Mouse (Mus musculus) mature B cell (primary cell): ENCODE results near the gene Gpsm1.

Experiments
- in situ Hi-C: fragments of 300-500 bp; cut with MboI; formaldehyde crosslinking; loops from 2 replicates; pipeline ENCODE4 v1.14.3; 2019

Gpsm1 gene

GRCm38 (mm10) chr2:26341510-26341981 lies 26.2 kb downstream of the Gpsm1 start:
- in situ Hi-C loops = no loop called here

GRCm38 (mm10) chr2:26342044-26342443 lies 26.7 kb downstream of the Gpsm1 start:
- in situ Hi-C loops = no loop called here

DNA sequence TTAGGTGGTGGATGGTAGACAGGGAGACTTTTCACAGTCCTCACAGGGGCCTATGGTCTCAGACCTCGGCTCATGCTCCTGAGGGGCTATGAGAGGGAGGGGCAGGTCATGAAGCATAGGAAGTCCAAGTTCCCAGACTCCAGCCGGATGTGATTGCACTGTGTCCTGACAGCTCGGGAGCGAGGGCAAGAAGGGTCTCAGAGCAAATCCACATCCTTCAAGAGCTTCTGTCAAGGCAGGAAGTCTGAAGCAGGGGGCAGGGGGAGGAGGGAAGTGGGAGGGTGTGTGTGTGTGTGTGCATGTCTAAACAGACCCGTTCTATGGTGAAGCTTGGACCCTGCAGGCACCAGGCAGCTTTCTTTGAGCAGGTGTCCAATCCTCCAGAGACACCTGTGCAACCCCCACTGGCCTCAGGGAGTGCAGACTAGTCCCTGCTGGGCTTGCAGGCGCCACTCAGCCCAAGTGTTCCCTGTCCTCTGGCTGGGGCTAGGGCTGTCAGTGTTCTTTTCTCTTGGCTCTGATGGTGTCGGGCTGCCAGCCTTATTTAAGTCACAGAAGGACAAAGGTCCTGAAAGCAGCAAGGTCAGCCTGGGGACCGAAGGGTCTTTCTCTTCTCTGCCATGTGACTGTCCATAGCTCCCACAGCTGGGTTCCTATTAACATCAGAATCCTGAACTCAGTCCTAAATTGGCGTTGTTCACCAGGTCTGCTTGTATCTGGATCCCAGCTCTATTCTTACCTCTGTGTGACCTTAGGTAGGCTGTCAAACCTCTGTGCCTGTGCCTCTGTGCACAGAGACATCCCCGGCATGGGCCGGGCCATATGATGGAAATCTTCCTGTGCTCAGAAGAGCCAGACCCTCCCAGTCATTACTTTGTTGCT lies 27.5 kb downstream of the Gpsm1 start:
- in situ Hi-C loops = no loop called here

DNA sequence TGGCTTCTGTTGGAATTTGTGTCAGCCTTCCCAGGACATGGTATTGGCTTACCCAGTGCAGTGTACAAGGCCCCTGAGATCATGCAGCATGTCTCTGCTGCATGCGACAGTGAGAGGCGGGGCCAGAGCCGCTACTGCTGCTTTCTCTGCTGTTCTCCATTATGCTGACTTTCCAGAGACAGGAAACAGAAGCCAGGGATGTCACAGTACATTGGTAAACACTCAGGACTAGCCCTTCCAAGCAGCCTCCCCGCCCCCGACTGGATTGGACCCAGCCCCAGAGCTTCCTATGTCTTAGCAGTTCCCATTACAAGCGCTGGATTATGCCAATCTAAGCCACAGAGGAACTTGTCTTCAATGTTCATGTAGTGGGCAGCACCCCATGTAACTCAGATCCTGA lies 32.9 kb downstream of the Gpsm1 start:
- in situ Hi-C loops = no loop called here

DNA sequence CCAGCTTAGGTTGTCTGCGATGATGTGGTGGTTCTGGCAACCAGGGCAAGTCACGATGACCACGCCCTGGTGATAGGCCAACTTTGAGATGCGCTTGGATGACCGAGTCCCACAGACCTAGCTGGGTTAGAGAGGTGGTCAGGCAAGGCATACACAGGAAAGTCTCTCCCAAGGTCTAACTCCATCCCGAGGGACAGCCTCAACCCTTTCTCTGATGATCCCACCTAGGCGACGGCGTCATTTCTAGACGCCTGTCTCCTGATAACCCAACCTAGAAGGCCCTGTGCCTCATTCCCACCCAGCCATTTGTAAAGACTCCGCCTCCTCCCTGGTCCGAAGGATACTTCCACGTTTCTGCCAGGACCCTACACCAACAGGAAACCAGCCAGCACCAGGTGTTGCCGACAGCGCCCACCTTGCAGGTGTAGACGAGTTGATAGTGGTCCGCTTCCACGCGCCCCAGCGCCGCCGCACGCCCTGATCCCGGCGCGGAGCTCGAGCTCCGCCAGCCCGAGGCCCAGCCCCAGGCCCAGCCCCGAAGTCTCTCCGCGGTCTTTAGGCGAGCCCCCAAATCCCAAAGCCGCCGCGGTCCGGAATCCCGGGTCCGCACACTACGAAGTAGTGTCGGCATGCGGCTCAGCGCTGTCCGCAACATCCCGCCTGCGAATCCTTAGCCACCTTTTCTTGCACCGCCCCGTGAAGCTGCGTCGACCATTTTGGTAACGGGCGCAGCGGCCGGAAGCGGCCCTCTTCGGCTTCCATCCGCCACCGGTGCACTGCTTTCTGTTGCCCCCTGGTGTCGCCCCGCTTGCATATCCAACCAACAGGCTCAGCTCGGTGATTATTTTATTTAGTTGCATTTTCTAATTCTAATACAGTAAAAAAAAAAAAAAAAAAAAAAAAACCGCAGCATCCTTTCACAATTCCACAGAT lies 36.3 kb downstream of the Gpsm1 start, which contains the start of gene Dnlz:
TSS of gene Dnlz (minus strand) at position 753 of the 933 bp plus-strand sequence.
- in situ Hi-C loops = no loop called here

DNA sequence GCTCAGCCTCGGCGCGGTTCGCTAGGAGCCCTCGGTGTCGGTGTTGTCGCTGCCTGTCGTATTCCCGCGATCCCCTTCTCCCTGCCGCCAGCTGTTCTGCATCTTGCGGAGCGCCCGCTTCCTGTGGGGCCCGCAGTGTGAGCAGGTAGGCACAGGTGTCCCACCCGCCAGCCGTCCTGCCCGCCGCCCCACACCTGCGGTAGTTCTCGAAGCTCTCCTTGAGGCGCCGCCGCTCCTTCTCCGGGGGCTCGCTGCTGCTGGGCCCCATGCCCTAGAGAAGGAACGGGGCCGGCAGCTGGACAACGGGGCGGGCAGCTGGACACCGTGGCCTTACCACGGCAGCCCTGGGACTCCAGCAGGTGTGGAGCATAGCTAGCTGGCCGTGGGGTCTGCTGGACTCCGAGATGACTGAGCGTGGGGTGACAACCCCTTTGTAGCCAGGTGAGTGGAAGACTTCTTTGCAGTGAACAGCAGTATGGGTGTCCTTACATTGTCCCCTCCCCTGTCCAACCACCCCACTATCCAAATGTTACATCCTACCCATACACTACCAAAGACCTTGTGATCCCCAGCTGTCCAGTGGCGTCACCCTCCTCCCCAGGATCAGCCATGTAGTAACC lies 37.1 kb downstream of the Gpsm1 start:
- in situ Hi-C loops = no loop called here

DNA sequence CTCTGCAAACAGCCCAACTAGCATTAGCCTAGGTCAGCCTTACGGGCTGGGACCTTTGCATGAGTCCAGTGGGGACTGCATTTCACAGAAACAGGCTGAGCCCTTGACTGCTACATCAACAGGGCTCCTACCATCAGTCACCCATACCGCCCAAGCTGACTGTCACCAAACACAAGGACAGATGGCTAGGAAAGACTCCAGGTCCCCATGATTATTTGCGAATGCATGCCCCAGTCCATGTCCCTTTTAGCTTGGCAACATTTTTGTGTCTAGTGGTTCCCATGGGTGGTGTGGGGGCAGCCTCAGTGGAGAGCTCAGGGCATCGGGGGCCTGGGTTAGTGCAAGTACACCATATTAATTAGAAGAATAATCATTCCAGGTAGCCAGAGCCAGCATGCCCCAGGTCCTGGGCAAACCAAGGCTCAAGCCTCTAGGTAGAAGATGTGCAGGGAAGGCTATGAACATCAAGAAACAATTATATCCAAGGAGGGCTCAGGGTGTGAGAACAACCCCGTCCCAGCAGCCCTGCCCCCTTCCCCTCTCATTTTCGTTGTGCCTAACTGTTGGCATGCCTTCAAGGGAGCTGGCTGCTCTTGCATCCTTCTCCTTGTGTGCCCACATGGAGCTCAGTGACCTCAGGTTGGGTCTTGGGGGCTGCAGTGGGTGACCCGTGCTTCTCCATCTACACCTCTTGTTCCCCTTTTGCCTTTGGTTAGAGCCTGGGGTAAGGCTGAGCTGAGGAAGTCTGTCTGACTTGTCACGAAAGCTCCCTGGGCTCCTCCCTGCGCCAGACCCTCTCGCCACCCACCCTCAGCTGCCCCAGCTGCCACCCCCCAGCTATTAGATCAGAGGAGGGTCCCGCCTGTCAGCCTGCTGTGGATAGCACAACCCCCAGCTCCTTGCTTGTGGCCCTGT lies 38.0 kb downstream of the Gpsm1 start:
- in situ Hi-C loops = no loop called here

DNA sequence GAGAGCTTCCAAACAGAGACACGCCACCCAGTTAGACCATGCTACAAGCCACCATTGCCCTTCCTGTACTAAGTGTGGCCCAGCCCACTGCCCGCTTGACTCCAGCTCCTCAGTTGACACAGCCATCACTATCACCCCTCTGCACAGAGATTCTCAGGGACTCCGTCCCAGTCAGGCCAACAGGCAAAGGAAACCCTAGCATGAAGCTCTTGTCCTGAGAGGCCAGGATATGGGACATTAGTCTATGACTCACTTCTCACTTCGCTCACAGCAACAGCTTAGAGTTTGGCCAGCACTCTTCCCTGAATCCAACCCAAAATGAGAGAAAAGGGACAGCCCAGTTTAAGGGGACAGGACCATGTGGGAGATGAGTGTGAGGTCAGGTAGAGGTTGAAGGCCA lies 39.1 kb downstream of the Gpsm1 start:
- in situ Hi-C loops = no loop called here

GRCm38 (mm10) chr2:26356231-26356630 lies 40.9 kb downstream of the Gpsm1 start:
- in situ Hi-C loops = no loop called here

GRCm38 (mm10) chr2:26356678-26357077 lies 41.4 kb downstream of the Gpsm1 start:
- in situ Hi-C loops = no loop called here

GRCm38 (mm10) chr2:26357484-26357883 lies 42.2 kb downstream of the Gpsm1 start:
- in situ Hi-C loops = no loop called here

GRCm38 (mm10) chr2:26358667-26359320 lies 43.5 kb downstream of the Gpsm1 start:
- in situ Hi-C loops = no loop called here

DNA sequence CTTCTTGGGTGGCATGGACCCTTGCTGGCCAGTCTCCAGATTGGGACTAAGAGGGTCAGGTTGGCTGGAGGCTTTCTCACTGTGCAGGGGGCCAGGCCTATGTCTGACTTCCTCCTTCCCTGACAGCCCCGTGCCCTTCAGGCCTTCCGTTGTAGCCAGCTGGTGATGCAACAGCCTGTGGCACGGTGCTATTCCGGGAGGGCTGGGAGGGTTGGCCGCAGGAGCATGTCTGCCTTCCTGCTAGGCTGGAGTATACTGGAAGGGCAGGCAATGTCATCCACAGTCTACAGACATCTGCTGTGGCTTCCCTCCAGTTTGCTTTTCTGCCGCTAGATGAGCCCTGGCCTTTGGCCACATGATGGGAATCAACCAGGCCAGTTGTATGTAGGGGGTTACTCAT lies 44.7 kb downstream of the Gpsm1 start:
- in situ Hi-C loops = no loop called here

DNA sequence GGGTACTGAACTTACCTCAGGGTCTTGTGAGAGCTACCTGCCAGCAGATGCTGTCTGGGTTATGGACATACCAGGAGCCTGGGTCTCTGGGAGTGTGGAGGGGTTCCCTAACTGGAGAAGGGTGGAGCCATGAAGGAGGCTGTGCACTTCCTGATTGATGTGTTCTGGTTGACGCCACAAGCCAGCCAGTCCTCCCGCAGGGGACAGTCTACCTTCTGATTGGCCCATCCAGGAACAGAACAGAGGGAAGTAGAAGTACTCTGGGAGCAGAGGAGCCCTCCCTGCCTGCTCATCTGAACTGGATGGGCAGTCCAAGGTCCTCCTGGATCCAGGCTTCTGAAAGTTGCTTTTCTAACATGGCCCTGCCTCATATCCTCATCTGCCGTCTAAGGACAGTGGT lies 45.5 kb downstream of the Gpsm1 start, which contains the start of gene Card9:
TSS of gene Card9 (minus strand) at position 147 of the 400 bp plus-strand sequence.
- in situ Hi-C loops = no loop called here

- in situ Hi-C loops = no loop called here
These were observed 47.7 kb downstream of the Gpsm1 start for GRCm38 (mm10) chr2:26362991-26363390.

DNA sequence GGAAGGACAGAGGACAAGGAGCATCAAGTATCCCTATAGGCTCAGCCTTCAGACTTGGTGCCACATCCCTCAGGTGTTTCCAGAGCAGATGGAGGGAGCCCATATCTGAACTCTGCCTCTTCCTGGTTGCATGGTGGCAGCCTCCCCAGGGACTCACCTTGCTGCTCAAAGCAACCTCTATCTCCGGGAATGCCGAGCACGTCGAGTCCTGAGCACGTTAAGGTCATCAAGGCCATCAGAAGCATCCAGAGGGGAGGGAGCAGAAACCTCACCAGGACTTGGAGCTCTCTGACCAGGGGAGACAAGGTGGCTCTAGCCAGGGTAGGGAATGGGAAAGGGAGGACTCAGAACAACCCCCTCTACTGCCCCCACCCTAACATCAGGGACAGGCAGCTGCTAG lies 48.2 kb downstream of the Gpsm1 start:
- in situ Hi-C loops = no loop called here

DNA sequence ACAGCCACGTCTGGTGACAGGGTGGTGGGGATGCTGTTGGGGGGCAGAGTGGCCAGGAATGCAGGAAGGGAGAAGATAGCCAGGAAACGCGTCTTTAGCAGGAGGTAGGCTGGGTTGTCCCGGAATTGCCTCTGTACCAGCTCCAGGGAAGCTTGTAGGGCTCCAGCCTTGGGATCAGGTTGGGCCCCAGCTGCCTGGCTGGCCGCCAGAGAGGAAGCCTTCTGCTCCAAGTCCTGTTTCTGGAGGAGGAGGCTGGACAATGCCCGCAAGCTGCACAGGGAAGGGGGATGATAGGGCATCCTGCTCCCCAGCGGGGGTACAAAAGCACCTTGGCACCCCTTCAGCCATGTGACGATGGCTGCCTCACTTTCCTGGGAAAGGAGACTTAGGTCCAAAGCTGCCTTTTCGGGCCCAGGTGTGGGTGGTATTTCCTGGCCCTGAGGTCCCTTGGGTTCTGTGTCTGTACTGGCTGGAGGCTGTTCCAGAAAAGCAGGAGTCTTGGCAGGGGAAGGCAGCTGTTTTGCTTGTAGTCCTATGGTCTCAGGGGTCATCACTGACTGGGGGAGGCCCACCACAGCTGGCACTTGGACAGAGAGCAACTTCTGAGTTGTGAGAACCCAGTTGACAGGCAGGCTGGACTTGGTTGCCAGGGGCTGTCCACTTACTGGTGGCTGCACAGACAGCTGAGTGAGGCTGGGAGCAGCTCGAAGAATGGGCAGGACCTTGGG lies 49.6 kb downstream of the Gpsm1 start:
- in situ Hi-C loops = no loop called here

DNA sequence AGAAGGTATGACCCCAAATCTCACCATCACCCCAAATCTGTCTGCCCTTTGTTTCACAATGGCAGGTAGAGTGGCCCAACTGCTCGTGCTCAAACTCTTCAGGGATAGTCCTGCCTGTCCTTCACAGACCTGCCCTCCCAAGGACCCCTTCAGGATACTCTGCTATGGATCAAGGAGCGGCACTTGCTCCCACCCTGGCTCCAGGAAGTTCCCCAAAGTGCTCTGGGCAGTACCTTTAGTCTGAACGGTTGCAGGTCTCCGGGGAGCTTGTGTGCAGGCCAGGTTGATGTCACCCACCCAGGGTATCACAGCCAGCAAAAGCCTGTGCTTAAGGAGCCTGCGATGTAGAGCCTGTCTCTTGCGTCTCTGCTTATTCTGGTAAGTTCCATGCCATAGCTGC lies 52.6 kb downstream of the Gpsm1 start:
- in situ Hi-C loops = no loop called here

DNA sequence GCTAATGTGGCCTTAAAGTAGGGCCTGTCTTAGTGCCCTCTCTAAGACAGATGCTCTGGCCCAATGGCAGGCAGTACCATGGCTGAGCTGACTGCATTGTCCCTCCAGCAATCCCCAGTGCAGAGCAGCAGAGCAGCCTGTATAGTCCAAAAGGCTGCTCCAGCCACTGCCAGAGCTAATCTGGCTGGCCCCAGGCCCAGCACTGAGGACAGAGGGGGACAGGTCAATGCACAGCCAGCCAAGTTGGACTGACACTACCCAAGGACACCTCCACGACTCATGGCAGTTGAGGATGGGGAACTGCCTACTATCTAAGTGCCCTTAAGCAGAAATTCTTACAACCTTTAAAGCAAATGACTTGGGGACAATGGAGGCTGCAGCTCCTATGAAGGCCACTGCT lies 53.3 kb downstream of the Gpsm1 start:
- in situ Hi-C loops = no loop called here

- in situ Hi-C loops = no loop called here
These were observed 57.1 kb downstream of the Gpsm1 start for GRCm38 (mm10) chr2:26372396-26372795.
